ENCODE assay signal across 8 mouse cellular contexts in the genomic region with DNA sequence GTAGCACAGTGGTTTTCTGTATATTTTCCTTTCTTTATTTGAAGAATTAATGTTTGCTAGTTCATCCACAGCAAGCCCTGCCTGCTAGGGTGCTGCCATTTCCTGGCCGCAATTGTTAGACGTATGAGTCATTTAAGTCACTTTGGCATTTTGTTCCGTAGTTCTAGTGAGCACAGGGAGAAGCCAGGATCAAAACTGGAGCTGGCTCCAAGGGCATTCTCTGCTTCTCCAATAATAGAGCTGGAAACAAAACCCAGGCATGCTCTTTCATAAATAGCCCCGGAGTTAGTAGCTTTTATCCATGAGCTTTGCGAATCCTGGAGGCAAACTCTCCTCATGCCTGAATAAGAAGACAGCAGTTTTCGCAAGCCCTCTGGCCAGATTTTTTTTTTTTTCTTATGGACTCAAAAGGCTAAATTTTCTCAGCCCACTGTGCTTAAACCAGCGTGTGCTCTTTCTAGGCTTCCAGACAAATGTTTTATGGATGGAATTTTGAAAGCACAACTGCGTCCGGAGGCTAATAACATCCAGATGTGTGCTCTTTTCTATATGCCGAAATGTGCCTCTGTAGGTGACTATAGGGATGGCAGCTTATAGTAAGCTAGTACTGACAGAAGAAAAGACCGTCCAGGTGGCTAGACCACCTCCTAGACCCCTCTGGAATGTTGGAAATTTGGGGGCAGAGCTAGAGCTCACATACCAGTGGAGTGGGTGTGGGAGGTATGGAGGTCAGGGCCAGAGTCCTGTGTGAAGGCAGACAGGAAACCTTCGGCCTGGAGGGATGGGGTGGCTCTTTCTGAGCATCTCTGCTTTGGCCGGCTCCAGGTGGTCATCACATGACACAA. TPM values are rescaled to one million over a fixed set of nuclear protein-coding genes. Genes with fewer than 3 reads are reported as not detected.
DNase-seq lines count a peak whose midpoint lies in the region; ATAC-seq lines count a peak whose summit lies in the region.

No protein-coding gene starts in this region.

- H3K4me1 ChIP-seq in embryonic facial prominence, embryonic 13.5 days, result peaks cover 20% of the 10 kb centered on the region
- H3K4me1 ChIP-seq in megakaryocyte, embryonic 14.5 days, result peaks cover 50% of the 10 kb centered on the region

- no peaks in the 10 kb centered on the region for H3K9me3 ChIP-seq in embryonic facial prominence, embryonic 13.5 days
- H3K9me3 ChIP-seq in megakaryocyte, embryonic 14.5 days, result peaks cover 11% of the 10 kb centered on the region

- 4% methylated on average over 13 of the region's 13 CpGs for WGBS in embryonic facial prominence, embryonic 13.5 days

- peaks cover 17% of the 10 kb centered on the region for H3K36me3 ChIP-seq in embryonic facial prominence, embryonic 13.5 days
- H3K36me3 ChIP-seq in megakaryocyte, embryonic 14.5 days (replicated peaks; ENCODE audit: low read length), result peaks cover 23% of the 10 kb centered on the region

- ATAC-seq in embryonic facial prominence, embryonic 13.5 days (ENCODE audit: insufficient number of reproducible peaks, insufficient read depth, low FRiP score, low TSS enrichment, low read depth), result peak; percentile 69

- peak overlapping the region; percentile 92 for H3K27ac ChIP-seq in embryonic facial prominence, embryonic 13.5 days

- peak overlapping the region; percentile 91 for H3K4me2 ChIP-seq in embryonic facial prominence, embryonic 13.5 days

- peak; percentile 20 for DNase-seq in adrenal gland, adult 8-10 months
- DNase-seq in adrenal gland, postnatal 25 days, result no peak
- DNase-seq in 416B (ENCODE audit: low read depth), result peak; percentile 75
- DNase-seq in heart, postnatal 4 days, result peak; percentile 30
- DNase-seq in cerebellum, postnatal 36 days, result no peak
- no peak for DNase-seq in ovary, postnatal 14 days (ENCODE audit: low spot score)

- no peaks in the 10 kb centered on the region for H3K27me3 ChIP-seq in embryonic facial prominence, embryonic 13.5 days
- H3K27me3 ChIP-seq in megakaryocyte, embryonic 14.5 days (replicated peaks), result no peaks in the 10 kb centered on the region

- H3K9ac ChIP-seq in embryonic facial prominence, embryonic 13.5 days, result peak overlapping the region; percentile 86

- H3K4me3 ChIP-seq in embryonic facial prominence, embryonic 13.5 days, result peak overlapping the region; percentile 71
- peak overlapping the region; percentile 97 for H3K4me3 ChIP-seq in megakaryocyte, embryonic 14.5 days (replicated peaks)

RNA-seq across cellular contexts. Expression of gene Gsto1, which starts 0.6 kb away (rescaled TPM):
- total RNA-seq in adrenal gland, adult 8-10 months (2022), result 10 to 100 TPM; 63.2 to 81.2 (median 73.3) TPM
- total RNA-seq in adrenal gland, postnatal 25 days (2021), result 143 and 204 TPM in 2 replicates
- polyA plus RNA-seq in embryonic facial prominence, embryonic 13.5 days (2015; fragmentation: Nextera tagmentation; extraction: Ambion mirVana), result 138 and 149 TPM in 2 replicates
- 10 to 100 TPM; 68.9 to 69.7 TPM for total RNA-seq in heart, postnatal 4 days (2021)
- polyA plus RNA-seq in megakaryocyte, embryonic 14.5 days (2012; ENCODE audit: insufficient read depth, low replicate concordance), result 187 and 263 TPM in 2 replicates

RNA-seq across cellular contexts. Expression of gene Gsto2, which starts 11.2 kb away (rescaled TPM):
- 1 to 10 TPM; 1.0 to 3.4 (median 1.9) TPM for total RNA-seq in adrenal gland, adult 8-10 months (2022)
- total RNA-seq in adrenal gland, postnatal 25 days (2021), result 1.4 and 2.9 TPM in 2 replicates
- polyA plus RNA-seq in embryonic facial prominence, embryonic 13.5 days (2015; fragmentation: Nextera tagmentation; extraction: Ambion mirVana), result 1.5 and 2.4 TPM in 2 replicates
- 1 to 10 TPM; 1.5 to 1.8 TPM for total RNA-seq in heart, postnatal 4 days (2021)
- polyA plus RNA-seq in megakaryocyte, embryonic 14.5 days (2012; ENCODE audit: insufficient read depth, low replicate concordance), result not detected in 2 replicates

Comparison
In these comparisons a context has a peak if more than half of its experiments do, and no peak if none do; other contexts are left out.
1. DNase-seq: peak in adrenal gland, adult 8-10 months (single experiment), 416B (single experiment) and heart, postnatal 4 days (single experiment); none in adrenal gland, postnatal 25 days (single experiment), cerebellum, postnatal 36 days (0 of 2) and ovary, postnatal 14 days (single experiment).